Mouse (Mus musculus) lung, postnatal 36 days (tissue): ENCODE data around the gene Fam174a.

Source experiments
- DNase-seq: peaks from one replicate; pipeline ENCODE4 v3.0.0; 2022; ENCODE audit warnings: mixed read lengths

The Fam174a gene

GRCm38 (mm10) chr1:95313393-95314228, at the start of gene Fam174a:
Fam174a (plus strand) TSS chr1:95313623.
- peak; percentile 97 for DNase-seq

DNA sequence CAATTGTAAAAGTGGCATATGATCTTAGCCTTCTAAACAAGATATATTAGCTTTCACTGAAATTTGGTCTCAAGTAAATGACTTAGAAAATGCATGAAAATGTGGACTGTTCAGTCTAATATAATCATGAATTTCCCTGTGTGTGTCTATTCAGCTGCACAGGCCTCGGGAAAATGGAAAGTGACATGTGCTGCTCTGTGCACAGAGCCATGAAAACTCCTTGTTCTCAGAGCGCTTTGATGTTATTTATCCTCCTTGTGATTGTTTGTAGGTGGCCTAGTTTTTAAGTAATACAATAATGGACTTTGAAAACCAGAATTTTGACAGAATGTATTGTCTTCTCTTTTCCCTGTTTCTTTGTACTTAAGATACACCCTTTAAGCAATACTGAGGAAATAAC, 49.6 kb upstream of the Fam174a start:
- DNase-seq, result no peak

GRCm38 (mm10) chr1:95267950-95268724, 45.3 kb upstream of the Fam174a start:
- peak; percentile 20 for DNase-seq

DNA sequence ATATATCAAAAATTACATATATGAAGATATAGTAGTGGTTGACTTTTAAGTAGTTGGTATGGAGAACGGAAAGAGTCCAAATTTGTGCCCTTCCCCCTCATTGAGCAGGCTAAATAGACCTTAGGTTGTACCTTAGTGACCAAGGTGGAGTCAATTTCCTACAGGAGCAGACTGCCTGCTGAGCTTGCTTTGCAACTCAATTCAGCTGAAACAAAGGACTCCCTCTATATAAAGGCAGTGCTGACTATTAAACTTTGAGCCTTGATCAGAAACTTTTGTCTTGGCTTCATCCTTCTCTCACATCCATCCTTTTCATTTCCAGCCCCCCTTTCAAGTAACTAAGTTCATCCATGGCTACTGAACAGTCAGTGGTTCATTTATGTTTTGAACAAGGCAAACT, 40.1 kb upstream of the Fam174a start:
- DNase-seq, result no peak

- DNase-seq, result no peak
These were observed 5.1 kb upstream of the Fam174a start for GRCm38 (mm10) chr1:95308324-95308723.

DNA sequence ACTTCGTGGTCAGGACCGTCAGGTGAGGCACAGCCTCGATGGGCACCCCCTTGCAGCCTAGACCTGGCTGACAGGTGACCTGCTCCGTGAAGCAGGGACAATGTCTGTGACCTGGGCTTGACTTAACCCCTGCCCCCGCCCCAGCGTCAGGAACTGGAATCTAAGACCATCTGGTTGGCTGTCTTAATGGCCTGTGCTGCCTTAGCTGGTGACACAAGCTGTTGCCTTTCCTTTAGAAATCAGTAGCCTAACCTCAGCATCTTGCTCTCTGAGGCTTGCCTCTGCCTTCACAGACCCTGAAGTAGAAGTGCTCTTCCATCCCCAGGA, 769 bp downstream of the Fam174a start:
- DNase-seq, result no peak

- DNase-seq, result no peak
These were observed 2.6 kb downstream of the Fam174a start for GRCm38 (mm10) chr1:95315981-95316380.

DNA sequence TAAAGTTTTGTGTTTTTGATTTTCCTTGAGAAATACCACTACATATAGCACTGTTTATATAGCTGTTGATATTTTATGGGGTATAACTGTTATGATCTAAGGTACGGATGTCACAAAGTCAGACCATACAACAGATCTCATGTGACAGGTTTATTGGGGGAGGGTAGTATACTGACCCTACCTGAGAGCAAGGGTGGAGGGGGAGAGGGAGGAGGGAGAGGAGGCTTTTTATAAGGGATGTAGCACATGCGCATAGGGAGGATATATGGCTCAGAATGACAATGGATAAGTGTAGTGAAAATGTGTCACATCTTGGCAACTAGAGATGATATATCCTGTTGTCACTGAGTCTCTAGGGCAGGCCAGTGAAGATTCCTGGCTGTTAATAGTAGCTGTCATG, 8.8 kb downstream of the Fam174a start:
- no peak for DNase-seq

- DNase-seq, result peak; percentile 18
These were observed 9.6 kb downstream of the Fam174a start for GRCm38 (mm10) chr1:95323004-95323403.

DNA sequence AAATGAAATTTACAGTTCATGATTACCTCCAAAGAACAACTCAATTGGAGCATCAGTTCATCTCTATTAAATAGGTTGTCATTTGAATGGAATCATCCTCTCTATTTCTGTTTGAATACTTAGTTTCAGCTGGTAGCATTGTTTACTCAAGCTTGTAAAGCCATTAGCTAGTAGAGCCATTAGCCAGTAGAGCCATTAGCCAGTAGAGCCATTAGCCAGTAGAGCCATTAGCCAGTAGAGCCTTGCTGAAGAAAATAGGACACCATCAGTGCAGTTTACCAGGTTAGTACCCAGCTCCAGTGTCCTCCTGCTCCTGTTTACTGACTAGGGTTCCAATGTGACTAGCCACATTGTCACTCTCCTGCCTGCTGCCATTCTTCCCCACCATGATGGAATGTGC, 13.4 kb downstream of the Fam174a start:
- DNase-seq, result no peak

- peak; percentile 3 for DNase-seq
These were observed 26.2 kb downstream of the Fam174a start for GRCm38 (mm10) chr1:95339618-95340017.

DNA sequence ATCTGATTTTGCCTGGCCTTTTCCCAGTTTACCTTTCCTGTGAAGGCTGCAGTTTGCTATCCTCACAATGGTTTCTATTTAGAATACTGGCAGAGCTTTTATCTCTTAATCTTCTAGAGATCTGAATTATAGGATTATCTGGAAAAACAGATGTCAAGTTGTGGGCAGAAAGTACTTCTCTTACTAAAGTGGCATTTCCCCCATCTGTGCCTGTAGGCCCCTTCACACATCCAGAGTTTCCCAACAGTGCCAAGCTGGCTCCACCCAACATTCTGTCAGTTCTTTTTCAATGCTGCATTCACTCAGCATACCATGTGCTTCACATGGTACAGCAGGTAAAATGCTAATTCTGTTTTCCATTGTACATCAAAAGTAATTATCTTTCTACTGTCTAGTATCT, 28.8 kb downstream of the Fam174a start:
- no peak for DNase-seq

- no peak for DNase-seq
These were observed 30.4 kb downstream of the Fam174a start for GRCm38 (mm10) chr1:95343585-95344485.

DNA sequence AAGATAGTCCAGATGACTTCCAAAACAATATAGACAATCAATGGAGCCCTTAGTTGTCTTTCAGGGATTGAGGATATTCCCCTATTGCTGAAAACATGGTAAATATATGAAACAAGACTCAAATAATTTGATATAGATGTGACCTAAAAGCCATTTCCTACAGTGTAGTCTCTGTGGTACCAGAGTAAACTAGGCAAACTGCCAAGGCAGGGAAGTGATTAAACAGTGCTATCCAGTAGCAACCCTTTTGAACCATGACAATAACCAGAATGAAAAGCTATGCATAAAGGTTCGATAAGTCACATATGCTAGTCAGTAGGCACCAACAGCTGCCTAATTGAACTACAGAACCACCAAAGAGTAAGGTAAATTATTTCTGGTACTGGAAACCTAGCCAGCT, 40.7 kb downstream of the Fam174a start:
- no peak for DNase-seq

DNA sequence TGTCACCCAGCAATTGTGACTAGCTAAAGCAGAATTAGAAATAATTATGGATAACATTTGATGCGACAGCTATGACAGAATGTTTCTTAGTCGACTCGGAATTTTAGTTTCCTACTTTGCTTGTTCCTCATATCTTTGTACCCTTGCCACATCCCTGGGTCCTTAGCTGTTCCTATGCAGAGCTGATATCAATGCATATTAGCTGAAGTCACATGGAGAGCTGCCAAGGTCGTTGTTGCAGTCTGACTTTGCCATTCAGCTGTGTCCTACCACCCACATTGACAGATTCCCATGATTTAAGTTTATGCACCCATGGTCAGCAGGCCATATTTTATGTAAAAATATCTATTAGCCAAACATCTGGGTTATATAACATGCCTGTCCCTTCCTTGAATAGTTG, 43.5 kb downstream of the Fam174a start:
- no peak for DNase-seq

DNA sequence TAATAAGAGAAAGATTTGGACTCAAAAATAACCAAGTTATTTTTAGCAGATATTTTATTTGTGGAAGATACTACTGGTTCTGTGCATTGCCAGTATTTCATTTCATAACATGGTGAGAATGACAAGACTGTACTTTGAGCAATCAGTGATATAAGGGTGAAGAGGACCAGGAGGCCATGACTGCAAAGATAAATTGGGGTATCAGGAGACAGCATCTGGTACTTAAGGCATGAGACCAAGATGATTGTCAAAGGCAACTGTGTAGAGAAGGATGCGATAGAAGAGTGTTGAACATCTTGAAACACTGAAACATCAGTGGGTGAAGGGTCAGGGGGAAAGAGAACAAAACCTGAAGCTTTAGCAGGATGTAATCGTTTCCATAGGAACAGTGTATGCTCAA, 50.3 kb downstream of the Fam174a start:
- no peak for DNase-seq

DNA sequence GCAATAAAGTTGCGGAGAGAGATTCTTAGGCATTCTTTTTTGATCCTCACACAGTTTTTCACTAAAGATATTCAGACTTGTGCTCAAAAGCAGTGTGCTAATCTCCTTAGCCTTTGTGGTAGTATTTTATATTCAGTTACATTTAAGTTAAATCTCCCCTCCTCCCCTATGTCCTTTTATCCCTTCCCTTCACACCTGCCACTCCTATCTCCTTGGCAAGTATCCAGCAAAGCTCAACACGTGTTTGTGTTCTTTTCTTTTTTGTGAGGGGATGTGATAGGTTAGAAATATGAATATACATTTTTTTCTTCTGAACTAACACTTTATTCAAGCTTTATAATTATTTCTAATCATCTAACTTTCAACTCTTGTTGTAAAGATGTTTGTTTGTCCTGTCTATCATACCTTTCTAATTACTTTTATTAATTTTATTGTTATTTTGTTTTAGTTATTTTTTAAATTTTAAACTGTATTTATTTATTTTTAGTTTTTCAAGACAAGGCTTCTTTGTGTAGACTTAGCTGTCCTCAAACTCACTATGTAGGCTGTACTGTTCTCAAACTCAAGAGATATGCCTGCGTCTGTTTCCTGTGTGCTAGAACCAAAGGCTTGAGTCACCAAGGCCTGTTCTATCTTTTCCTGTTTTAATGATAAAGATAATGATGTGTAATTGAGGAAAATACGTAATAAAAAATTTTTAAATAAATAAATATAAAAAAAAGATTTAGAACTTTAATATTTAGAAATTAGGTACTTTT, 53.4 kb downstream of the Fam174a start:
- no peak for DNase-seq

- DNase-seq, result no peak
These were observed 54.3 kb downstream of the Fam174a start for GRCm38 (mm10) chr1:95367748-95368147.

DNA sequence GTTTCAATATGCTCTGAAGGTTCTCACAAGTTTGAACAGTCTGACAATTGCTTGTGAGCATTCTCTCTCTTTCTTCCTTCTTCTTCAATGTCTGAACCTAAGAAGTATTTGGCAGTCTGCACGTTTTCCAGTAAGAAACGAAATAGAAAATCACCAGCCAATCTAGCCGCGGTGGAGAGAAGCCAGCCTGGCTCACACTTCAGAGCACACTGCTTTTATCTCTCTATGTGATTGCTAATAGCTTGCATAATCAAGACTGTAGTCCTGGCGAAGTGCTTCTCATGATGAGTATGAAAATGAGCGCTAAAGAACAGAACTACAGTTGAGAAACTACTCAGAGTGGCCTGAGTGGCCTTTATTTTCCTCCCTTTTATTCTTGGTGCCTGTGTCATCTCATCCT, 62.0 kb downstream of the Fam174a start:
- no peak for DNase-seq

- DNase-seq, result no peak
These were observed 67.6 kb downstream of the Fam174a start for GRCm38 (mm10) chr1:95381028-95381427.
